Mouse (Mus musculus) testis, adult 2 months (tissue): ENCODE results near the gene Ablim1. TPM values are rescaled to one million over a fixed set of nuclear protein-coding genes. Genes with fewer than 3 reads are reported as not detected.

Source experiments
- H3K27ac ChIP-seq: fragments of 200-500 bp; 2 replicates; pipeline ENCODE4 v1.5.1; 2012; ENCODE audit warnings: low read depth, low read length; ENCODE audit not compliant: control insufficient read depth, insufficient read depth
- H3K27me3 ChIP-seq: fragments of 200-500 bp; 2 replicates; pipeline ENCODE4 v1.6.1; 2012; ENCODE audit warnings: mild to moderate bottlenecking, low read length, moderate library complexity; ENCODE audit not compliant: control insufficient read depth, insufficient read depth
- H3K36me3 ChIP-seq: fragments of 200-500 bp; 2 replicates; pipeline ENCODE4 v1.6.1; 2012; ENCODE audit warnings: mild to moderate bottlenecking, low read length; ENCODE audit not compliant: control insufficient read depth, insufficient read depth
- H3K4me1 ChIP-seq: fragments of 200-500 bp; 2 replicates; pipeline ENCODE4 v1.6.1; 2012; ENCODE audit warnings: low read length; ENCODE audit not compliant: control insufficient read depth, insufficient read depth
- H3K4me3 ChIP-seq: fragments of 200-500 bp; 2 replicates; pipeline ENCODE4 v1.5.1; 2012; ENCODE audit warnings: low read depth, mild to moderate bottlenecking, low read length, moderate library complexity, mixed read lengths; ENCODE audit not compliant: control insufficient read depth
- CTCF ChIP-seq: fragments of 200-500 bp; IDR thresholded peaks from 2 replicates; pipeline ENCODE4 v1.5.1; 2012; ENCODE audit warnings: low read depth, mild to moderate bottlenecking, inconsistent platforms, low read length, moderate library complexity; ENCODE audit not compliant: control insufficient read depth, insufficient read depth, insufficient replicate concordance
- POLR2A ChIP-seq: fragments of 200-500 bp; IDR thresholded peaks from 2 replicates; pipeline ENCODE4 v1.6.1; 2012; ENCODE audit warnings: low read depth, mild to moderate bottlenecking, inconsistent platforms, low read length, moderate library complexity; ENCODE audit not compliant: control insufficient read depth
- polyA plus RNA-seq: library from polyadenylated mRNA; depleted of rRNA; stranded (reverse); fragments of >200 nt; gene quantifications from 2 replicates; pipeline ENCODE4 v1.2.3, GENCODE M21; 2012

Gene Ablim1
- polyA plus RNA-seq, 1 experiment: 3.0 TPM

- H3K4me3 ChIP-seq: no peak overlapping the region
- H3K27me3 ChIP-seq: no peaks in the 10 kb centered on the region
- TF ChIP-seq CTCF: no peak
- no peak for TF ChIP-seq POLR2A
- H3K27ac ChIP-seq: no peak overlapping the region
- H3K4me1 ChIP-seq: no peaks in the 10 kb centered on the region
- no peaks in the 10 kb centered on the region for H3K36me3 ChIP-seq
Observed at GRCm38 (mm10) chr19:57185021-57185420, 129.7 kb downstream of the Ablim1 start.

GRCm38 (mm10) chr19:57182938-57183720, 131.6 kb downstream of the Ablim1 start:
- Histone ChIP-seq H3K27ac (no peak overlapping the region), H3K36me3 (no peaks in the 10 kb centered on the region), H3K4me3 (no peak overlapping the region), H3K27me3 (no peaks in the 10 kb centered on the region), H3K4me1 (no peaks in the 10 kb centered on the region)
- TF ChIP-seq CTCF (no peak), POLR2A (no peak)

- H3K27me3 ChIP-seq: no peaks in the 10 kb centered on the region
- H3K4me3 ChIP-seq: no peak overlapping the region
- H3K4me1 ChIP-seq: no peaks in the 10 kb centered on the region
- H3K36me3 ChIP-seq: no peaks in the 10 kb centered on the region
- TF ChIP-seq POLR2A (no peak), CTCF (no peak)
- no peak overlapping the region for H3K27ac ChIP-seq
Observed at GRCm38 (mm10) chr19:57181852-57182528, 132.7 kb downstream of the Ablim1 start.

GRCm38 (mm10) chr19:57181317-57181716, 133.4 kb downstream of the Ablim1 start:
- Histone ChIP-seq H3K27ac (no peak overlapping the region), H3K36me3 (no peaks in the 10 kb centered on the region), H3K4me3 (no peak overlapping the region), H3K27me3 (no peaks in the 10 kb centered on the region), H3K4me1 (no peaks in the 10 kb centered on the region)
- no peak for TF ChIP-seq POLR2A
- TF ChIP-seq CTCF: no peak

- no peak overlapping the region for H3K27ac ChIP-seq
- no peaks in the 10 kb centered on the region for H3K36me3 ChIP-seq
- no peak overlapping the region for H3K4me3 ChIP-seq
- TF ChIP-seq POLR2A (no peak), CTCF (no peak)
- no peaks in the 10 kb centered on the region for H3K27me3 ChIP-seq
- no peaks in the 10 kb centered on the region for H3K4me1 ChIP-seq
Observed at GRCm38 (mm10) chr19:57180908-57181307, 133.8 kb downstream of the Ablim1 start.

GRCm38 (mm10) chr19:57180333-57180732, 134.4 kb downstream of the Ablim1 start:
- H3K4me3 ChIP-seq: no peak overlapping the region
- no peaks in the 10 kb centered on the region for H3K36me3 ChIP-seq
- no peaks in the 10 kb centered on the region for H3K4me1 ChIP-seq
- H3K27ac ChIP-seq: no peak overlapping the region
- no peak for TF ChIP-seq CTCF
- no peak for TF ChIP-seq POLR2A
- H3K27me3 ChIP-seq: no peaks in the 10 kb centered on the region

GRCm38 (mm10) chr19:57179269-57179668, 135.4 kb downstream of the Ablim1 start:
- Histone ChIP-seq H3K4me1 (no peaks in the 10 kb centered on the region), H3K27ac (no peak overlapping the region), H3K4me3 (no peak overlapping the region), H3K36me3 (no peaks in the 10 kb centered on the region), H3K27me3 (no peaks in the 10 kb centered on the region)
- no peak for TF ChIP-seq POLR2A
